Mouse (Mus musculus): Measurements from ENCODE around the gene Slc8a2. TPM values are rescaled to one million over a fixed set of nuclear protein-coding genes. Genes with fewer than 3 reads are reported as not detected.
A peak's percentile ranks its signal among the peaks of the same experiment; 100 is the strongest.

Gene Slc8a2
- total and polyA plus RNA-seq, 3 experiments, result 0.04 to 0.10 TPM; not detected in 1

DNA sequence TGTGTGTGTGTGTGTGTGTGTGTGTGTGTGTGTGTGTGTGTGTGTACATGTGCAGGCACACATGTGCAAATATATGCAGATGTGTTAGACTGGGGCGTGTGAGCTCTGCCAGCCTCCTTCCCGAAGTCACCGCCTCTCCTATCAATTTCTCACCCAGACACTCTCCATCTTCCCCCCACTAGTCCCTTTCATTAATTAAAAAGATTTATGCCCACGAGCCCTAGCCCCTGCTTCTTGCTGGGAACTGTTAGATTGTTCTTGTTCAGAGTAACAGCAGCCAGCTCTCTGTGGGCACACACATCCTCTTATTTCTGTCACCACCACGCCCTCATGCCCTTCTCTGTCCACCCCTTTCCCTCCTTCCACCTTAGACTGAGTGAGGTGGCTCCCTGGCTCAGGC lies 43.5 kb downstream of the Slc8a2 start:
- Histone ChIP-seq H3K27ac (ENCODE audit: insufficient read depth, low read depth) (no peak overlapping the region), H3K36me3 (replicated peaks in 1 of 2; ENCODE audit: control insufficient read depth in 1 of 2, insufficient read depth in 1 of 2, low read length in 1 of 2) (peaks cover 0 to 3% of the 10 kb centered on the region in 2 experiments), H3K9ac (ENCODE audit: insufficient read depth, low read depth) (no peak overlapping the region), H3K4me1 (ENCODE audit: control insufficient read depth in 1 of 2, insufficient read depth in 2 of 2) (peaks cover 3 to 32% of the 10 kb centered on the region in 2 experiments), H3K4me3 (replicated peaks in 1 of 3; ENCODE audit: low read depth in 2 of 3, low read length in 2 of 3, poor library complexity in 1 of 3) (no peak overlapping the region), H3K27me3 (replicated peaks) (peaks cover 35% of the 10 kb centered on the region), H3K9me3 (replicated peaks; ENCODE audit: low read length) (peaks cover 7% of the 10 kb centered on the region), H3K4me2 (ENCODE audit: insufficient read depth, low read depth, poor library complexity, severe bottlenecking) (no peak overlapping the region), H3K79me2 (replicated peaks; ENCODE audit: control insufficient read depth, extremely low read depth, insufficient read depth, poor library complexity, severe bottlenecking) (no peaks in the 10 kb centered on the region)
- DNase-seq (ENCODE audit: extremely low read depth), result no peak
- dilution Hi-C loops (cut with MboI; ENCODE audit: extremely low pct_ligation_motif_present, extremely low pct_unique_long_range_greater_than_20kb, low sequenced_read_pairs), result loop anchor here (25.0 kb wide), 1 partner anchor 211 kb away; the partner anchor contains the start of gene Ehd2
- in situ Hi-C loops (cut with MboI; ENCODE audit: low pct_ligation_motif_present, low pct_unique_long_range_greater_than_20kb, low sequenced_read_pairs), result no loop called here
- no peak for TF ChIP-seq KAT2A (IDR thresholded peaks at IDR 0.05; ENCODE audit: insufficient replicate concordance, low read length)
- TF ChIP-seq MAZ (IDR thresholded peaks at IDR 0.05; ENCODE audit: low read depth, low read length), result no peak
- TF ChIP-seq ELF1 (IDR thresholded peaks at IDR 0.05; ENCODE audit: low read depth, low read length), result no peak
- TF ChIP-seq SIN3A (IDR thresholded peaks at IDR 0.05; ENCODE audit: low read length), result no peak
- TF ChIP-seq BHLHE40 (IDR thresholded peaks at IDR 0.05; ENCODE audit: low read depth, low read length), result no peak
- TF ChIP-seq NRF1 (IDR thresholded peaks at IDR 0.05; ENCODE audit: low read depth, low read length), result no peak
- no peak for TF ChIP-seq PAX5 (IDR thresholded peaks at IDR 0.05; ENCODE audit: low read length)
- TF ChIP-seq SMC3 (IDR thresholded peaks at IDR 0.05; ENCODE audit: low read depth, low read length), result no peak
- no peak for TF ChIP-seq E2F4 (IDR thresholded peaks at IDR 0.05; ENCODE audit: insufficient replicate concordance, low read depth, low read length)

DNA sequence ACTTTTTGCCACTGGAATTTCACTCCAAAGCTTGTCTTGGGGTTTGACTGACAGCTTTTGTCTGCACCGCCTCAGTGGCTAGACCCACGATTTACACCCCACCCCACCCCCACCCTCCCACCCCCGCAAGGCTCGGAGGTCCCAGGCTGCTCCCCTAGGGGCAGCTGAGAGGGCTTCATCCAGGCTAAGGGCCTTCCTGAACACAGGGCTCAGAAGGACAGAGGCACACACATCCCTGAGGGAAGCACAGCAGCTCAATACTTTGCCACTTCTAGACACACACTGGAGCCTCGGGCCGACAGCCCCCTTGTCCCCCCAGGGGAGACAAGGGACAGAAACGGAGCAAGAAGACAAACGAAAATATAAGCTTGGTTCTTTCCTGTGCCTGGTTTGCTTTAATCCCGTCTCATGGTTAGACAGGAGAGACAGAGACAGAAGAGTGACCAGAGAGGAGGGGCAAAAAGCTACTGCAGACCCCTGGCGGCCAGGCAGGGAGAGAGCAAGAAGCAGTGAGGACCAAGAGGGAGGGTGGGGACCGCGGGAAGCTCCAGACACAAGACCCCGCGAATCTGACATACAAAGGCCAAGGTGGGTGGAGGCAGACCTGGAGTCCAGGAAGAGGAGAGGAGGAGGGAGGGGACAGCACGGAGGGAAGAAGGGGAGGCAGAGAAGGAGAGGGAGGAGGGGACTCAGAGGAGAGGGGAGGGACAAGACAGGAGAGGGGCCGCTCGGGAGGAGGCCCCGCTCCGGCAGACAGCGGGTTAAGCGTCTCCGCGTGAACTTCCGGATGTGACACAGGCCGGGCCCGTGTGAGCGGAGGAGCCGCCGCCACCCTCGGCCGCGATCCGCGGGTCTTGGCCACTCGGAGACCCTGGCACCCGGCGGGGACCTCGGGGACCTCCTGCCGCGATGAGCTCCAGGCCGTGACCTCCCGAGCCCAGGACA lies 45.2 kb downstream of the Slc8a2 start, which contains the start of gene Meis3:
Gene Meis3 (plus strand): TSS at position 494 of the 945 bp plus-strand sequence.
- H3K27me3 ChIP-seq (replicated peaks), result peaks cover 29% of the 10 kb centered on the region
- no peaks in the 10 kb centered on the region for H3K79me2 ChIP-seq (replicated peaks; ENCODE audit: control insufficient read depth, extremely low read depth, insufficient read depth, poor library complexity, severe bottlenecking)
- in situ Hi-C loops (cut with MboI; ENCODE audit: low pct_ligation_motif_present, low pct_unique_long_range_greater_than_20kb, low sequenced_read_pairs) (no loop called here), dilution Hi-C loops (cut with MboI; ENCODE audit: extremely low pct_ligation_motif_present, extremely low pct_unique_long_range_greater_than_20kb, low sequenced_read_pairs) (loop anchor here (25.0 kb wide), 1 partner anchor 213 kb away; the partner anchor contains the start of gene Ehd2)
- H3K36me3 ChIP-seq (replicated peaks in 1 of 2; ENCODE audit: control insufficient read depth in 1 of 2, insufficient read depth in 1 of 2, low read length in 1 of 2), result peaks cover 10 to 17% of the 10 kb centered on the region in 2 experiments
- H3K4me3 ChIP-seq (replicated peaks in 1 of 3; ENCODE audit: low read depth in 2 of 3, low read length in 2 of 3, poor library complexity in 1 of 3), result peak within 1 kb of the TSS; percentile 55 to 69 (median 62)
- H3K27ac ChIP-seq (ENCODE audit: insufficient read depth, low read depth), result no peak within 1 kb of the TSS
- H3K9me3 ChIP-seq (replicated peaks; ENCODE audit: low read length), result peaks cover 2% of the 10 kb centered on the region
- H3K4me1 ChIP-seq (ENCODE audit: control insufficient read depth in 1 of 2, insufficient read depth in 2 of 2), result peaks cover 3 to 32% of the 10 kb centered on the region in 2 experiments
- peak; percentile 55 for DNase-seq (ENCODE audit: extremely low read depth)
- H3K9ac ChIP-seq (ENCODE audit: insufficient read depth, low read depth), result peak within 1 kb of the TSS; percentile 76
- peak within 1 kb of the TSS; percentile 81 for H3K4me2 ChIP-seq (ENCODE audit: insufficient read depth, low read depth, poor library complexity, severe bottlenecking)
- peak; percentile 48; the same call in 1 of the 2 replicates for TF ChIP-seq HCFC1 (IDR thresholded peaks at IDR 0.05; ENCODE audit: low read depth, low read length)
- 0 out of 2 replicates have a peak, but pooled peaks have one; percentile 38 for TF ChIP-seq MAZ (IDR thresholded peaks at IDR 0.05; ENCODE audit: low read depth, low read length)
- TF ChIP-seq GABPA (IDR thresholded peaks at IDR 0.05; ENCODE audit: insufficient replicate concordance, low read depth, low read length), result no peak
- TF ChIP-seq POLR2AphosphoS2 (IDR thresholded peaks at IDR 0.05; ENCODE audit: low read depth, low read length), result no peak
- TF ChIP-seq IRF4 (IDR thresholded peaks at IDR 0.05; ENCODE audit: low read depth, low read length), result peak; percentile 14; the same call in 1 of the 2 replicates
- 0 out of 2 replicates have a peak, but pooled peaks have one; percentile 44 for TF ChIP-seq TCF12 (IDR thresholded peaks at IDR 0.05; ENCODE audit: low read depth, low read length)
- no peak for TF ChIP-seq USF2 (conservative IDR thresholded peaks at IDR 0.05; ENCODE audit: low read depth, low read length)
- peak; percentile 59 for TF ChIP-seq BHLHE40 (IDR thresholded peaks at IDR 0.05; ENCODE audit: low read depth, low read length)
- TF ChIP-seq UBTF (IDR thresholded peaks at IDR 0.05; ENCODE audit: low read depth, low read length), result peak; percentile 62; the same call in 1 of the 2 replicates
- no peak for TF ChIP-seq JUND (conservative IDR thresholded peaks at IDR 0.05; ENCODE audit: low read depth, low read length)
- no peak for TF ChIP-seq TBP (conservative IDR thresholded peaks at IDR 0.05; ENCODE audit: low read depth, low read length)
- TF ChIP-seq ELF1 (IDR thresholded peaks at IDR 0.05; ENCODE audit: low read depth, low read length), result peak; percentile 79
- peak; percentile 63 for TF ChIP-seq MXI1 (IDR thresholded peaks at IDR 0.05; ENCODE audit: low read depth, low read length)
- TF ChIP-seq POLR2A (IDR thresholded peaks at IDR 0.05; ENCODE audit: low read depth, low read length), result peak; percentile 54; the same call in 1 of the 2 replicates
- TF ChIP-seq CHD1 (IDR thresholded peaks at IDR 0.05; ENCODE audit: low read depth, low read length), result no peak
- 0 out of 2 replicates have a peak, but pooled peaks have one; percentile 26 for TF ChIP-seq MEF2A (IDR thresholded peaks at IDR 0.05; ENCODE audit: borderline replicate concordance, low read depth, low read length)
- TF ChIP-seq ETS1 (conservative IDR thresholded peaks at IDR 0.05; ENCODE audit: low read depth, low read length), result no peak
- TF ChIP-seq MAX (IDR thresholded peaks at IDR 0.05; ENCODE audit: low read length), result 0 out of 2 replicates have a peak, but pooled peaks have one; percentile 12
- no peak for TF ChIP-seq NRF1 (IDR thresholded peaks at IDR 0.05; ENCODE audit: low read depth, low read length)
- TF ChIP-seq ZMIZ1 (IDR thresholded peaks at IDR 0.05; ENCODE audit: low read depth, low read length), result no peak
- TF ChIP-seq CTCF (conservative IDR thresholded peaks at IDR 0.05 in 1 of 2, IDR thresholded peaks at IDR 0.05 in 1 of 2; ENCODE audit: low read depth in 2 of 2, low read length in 2 of 2), result peak in 1 of 2 experiments; percentile 71; a peak in 3 of 4 replicates
- TF ChIP-seq SIN3A (IDR thresholded peaks at IDR 0.05; ENCODE audit: low read length), result peak; percentile 75; the same call in 1 of the 2 replicates
- no peak for TF ChIP-seq MYC (IDR thresholded peaks at IDR 0.05; ENCODE audit: low read depth, low read length)
- no peak for TF ChIP-seq E2F4 (IDR thresholded peaks at IDR 0.05; ENCODE audit: insufficient replicate concordance, low read depth, low read length)
- no peak for TF ChIP-seq CHD2 (IDR thresholded peaks at IDR 0.05; ENCODE audit: low read length)
- peak; percentile 47 for TF ChIP-seq SMC3 (IDR thresholded peaks at IDR 0.05; ENCODE audit: low read depth, low read length)

Measured in CH12.LX (cell line).